Mouse (Mus musculus) heart, postnatal 14 days (tissue): Measurements from ENCODE around the gene Trpc5. TPM values are rescaled to one million over a fixed set of nuclear protein-coding genes. Genes with fewer than 3 reads are reported as not detected.

Source experiments
- DNase-seq, 2 experiments: peaks; one replicate each; pipeline ENCODE4 v3.0.0; 2021 to 2022
- intact Hi-C: fragments of 180-260 bp; cut with DNase I; formaldehyde crosslinking; loops from one replicate; pipeline ENCODE4 v1.15.1; 2025
- total RNA-seq, 2 experiments: library from RNA; stranded (reverse); gene quantifications; 2 replicates each; pipeline ENCODE4 v1.2.3; 2021

Trpc5 gene
- total RNA-seq, 2 experiments from 2014 or later = not detected

- intact Hi-C loops = no loop called here
- no peak for DNase-seq
These were observed 349.6 kb downstream of the Trpc5 start for GRCm38 (mm10) chrX:144338355-144338754.

- DNase-seq = no peak
- intact Hi-C loops = no loop called here
These were observed 350.0 kb downstream of the Trpc5 start for GRCm38 (mm10) chrX:144337938-144338337.

GRCm38 (mm10) chrX:144335332-144336015 is 352.5 kb downstream of the Trpc5 start:
- intact Hi-C loops = no loop called here
- no peak for DNase-seq

Other genes with a start within 250 kb of the Trpc5 start
- gene Trpc5os, start 231.6 kb downstream of the Trpc5 start, total RNA-seq = not detected
- not detected for gene Rtl4, start 727 bp upstream of the Trpc5 start, total RNA-seq